ENCODE assay signal across 10 mouse cellular contexts in the genomic region with DNA sequence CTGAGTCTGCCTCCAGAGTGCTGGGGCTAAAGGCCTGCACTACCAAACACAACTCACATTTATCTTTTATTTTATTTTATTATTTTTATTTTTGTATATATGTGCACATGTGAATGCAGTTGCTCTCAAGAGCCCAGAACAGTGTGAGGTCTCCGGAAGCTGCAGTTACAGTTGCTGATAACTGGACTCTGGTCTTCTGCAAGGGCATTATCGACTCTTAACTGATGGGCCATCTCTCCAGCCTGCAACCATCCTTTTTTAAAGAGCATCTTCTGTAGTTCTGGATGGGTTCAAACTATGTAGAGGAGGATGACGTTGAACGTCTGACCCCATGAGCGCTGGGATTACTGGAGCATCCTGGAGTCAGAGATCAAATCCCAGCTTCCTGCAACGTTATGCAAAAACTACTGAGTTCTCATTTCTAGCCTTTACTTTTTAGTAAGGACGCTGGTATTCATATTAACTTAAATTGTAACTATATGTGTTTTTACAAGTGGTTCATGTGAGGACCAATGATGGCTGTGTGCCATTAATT. TPM values are rescaled to one million over a fixed set of nuclear protein-coding genes. Genes with fewer than 3 reads are reported as not detected.
A peak's percentile ranks its signal among the peaks of the same experiment; 100 is the strongest.
DNase-seq lines count a peak whose midpoint lies in the region; ATAC-seq and TF ChIP-seq lines count a peak whose summit lies in the region.
"Had no signal": no experiment of that assay in that cellular context is flagged by ENCODE, and none has a peak within 500 bp of the region (broad histone marks: within the 10 kb centered on the region; RNA-seq: fewer than 3 reads in every experiment).

No protein-coding gene starts in this region.

- peak overlapping the region; percentile 85 for H3K4me2 ChIP-seq in intestine, embryonic 14.5 days (ENCODE audit: low read length)
- H3K4me2 ChIP-seq in intestine, postnatal 0 days (replicated peaks; ENCODE audit: low read depth) = no peak overlapping the region
- peak overlapping the region; percentile 96 for H3K4me2 ChIP-seq in liver, embryonic 12.5 days

- no peaks in the 10 kb centered on the region for H3K9me3 ChIP-seq in intestine, embryonic 14.5 days (ENCODE audit: control insufficient read depth, low read length)
- H3K9me3 ChIP-seq in intestine, postnatal 0 days (ENCODE audit: control insufficient read depth) = no peaks in the 10 kb centered on the region
- H3K9me3 ChIP-seq in liver, embryonic 12.5 days (replicated peaks) = no peaks in the 10 kb centered on the region
- H3K9me3 ChIP-seq: embryonic facial prominence, embryonic 15.5 days; neural tube, embryonic 12.5 days had no signal

- ATAC-seq in intestine, embryonic 14.5 days (replicated peaks; ENCODE audit: low FRiP score, low TSS enrichment, low read depth) = no peak
- ATAC-seq in intestine, postnatal 0 days = no peak
- no peak for ATAC-seq in liver, embryonic 12.5 days

- TF ChIP-seq POLR2A in testis, adult 2 months (IDR thresholded peaks at IDR 0.05; ENCODE audit: control insufficient read depth, low read depth, low read length) = no peak

- no peaks in the 10 kb centered on the region for H3K27me3 ChIP-seq in intestine, embryonic 14.5 days (replicated peaks; ENCODE audit: control insufficient read depth, insufficient read depth, low read length)
- no peaks in the 10 kb centered on the region for H3K27me3 ChIP-seq in intestine, postnatal 0 days (replicated peaks; ENCODE audit: control insufficient read depth, insufficient read depth, low read length)
- no peaks in the 10 kb centered on the region for H3K27me3 ChIP-seq in testis, adult 2 months (ENCODE audit: control insufficient read depth, insufficient read depth, low read length)
- no peaks in the 10 kb centered on the region for H3K27me3 ChIP-seq in liver, embryonic 12.5 days (replicated peaks)
- H3K27me3 ChIP-seq: embryonic facial prominence, embryonic 15.5 days; neural tube, embryonic 12.5 days had no signal

- no peak overlapping the region for H3K9ac ChIP-seq in intestine, embryonic 14.5 days (ENCODE audit: low read length)
- H3K9ac ChIP-seq in intestine, postnatal 0 days (ENCODE audit: low read depth, low read length) = no peak overlapping the region
- H3K9ac ChIP-seq in liver, embryonic 12.5 days = no peak overlapping the region

- DNase-seq in intestine, embryonic 14.5 days (ENCODE audit: low spot score) = no peak
- no peak for DNase-seq in testis, postnatal 14 days (ENCODE audit: low spot score)
- no peak for DNase-seq in urinary bladder, adult 2 months (ENCODE audit: low spot score)
- no peak for DNase-seq in right cerebral cortex, postnatal 36 days (ENCODE audit: low spot score in 2 of 2)
- DNase-seq in embryo, embryonic 11 days = no peak

- H3K27ac ChIP-seq in intestine, embryonic 14.5 days (ENCODE audit: low read depth) = no peak overlapping the region
- H3K27ac ChIP-seq in intestine, postnatal 0 days (ENCODE audit: low read depth, low read length) = no peak overlapping the region
- H3K27ac ChIP-seq in testis, adult 2 months (ENCODE audit: control insufficient read depth, insufficient read depth, low read depth, low read length) = peak overlapping the region; percentile 92
- no peak overlapping the region for H3K27ac ChIP-seq in liver, embryonic 12.5 days

- 73% methylated on average over 7 of the region's 7 CpGs for WGBS in intestine, embryonic 14.5 days
- 67% methylated on average over 7 of the region's 7 CpGs for WGBS in intestine, postnatal 0 days
- WGBS in liver, embryonic 12.5 days (ENCODE audit: insufficient replicate concordance) = 64% methylated on average over 7 of the region's 7 CpGs

- TF ChIP-seq CTCF in intestine, postnatal 0 days (IDR thresholded peaks at IDR 0.05; ENCODE audit: low read depth) = no peak
- no peak for TF ChIP-seq CTCF in testis, adult 2 months (IDR thresholded peaks at IDR 0.05; ENCODE audit: control insufficient read depth, insufficient read depth, insufficient replicate concordance, low read depth, low read length)

- peaks cover 22% of the 10 kb centered on the region for H3K4me1 ChIP-seq in intestine, embryonic 14.5 days (replicated peaks; ENCODE audit: control insufficient read depth, insufficient read depth, low read length)
- H3K4me1 ChIP-seq in intestine, postnatal 0 days (replicated peaks; ENCODE audit: control insufficient read depth, insufficient read depth, low read length) = peaks cover 6% of the 10 kb centered on the region; the same call in 1 of the 2 replicates
- peaks cover 8% of the 10 kb centered on the region for H3K4me1 ChIP-seq in testis, adult 2 months (ENCODE audit: control insufficient read depth, insufficient read depth, low read length)
- peaks cover 44% of the 10 kb centered on the region for H3K4me1 ChIP-seq in liver, embryonic 12.5 days

- no peak overlapping the region for H3K4me3 ChIP-seq in intestine, embryonic 14.5 days (ENCODE audit: low read depth, low read length)
- H3K4me3 ChIP-seq in intestine, postnatal 0 days (ENCODE audit: low read depth, low read length) = no peak overlapping the region
- no peak overlapping the region for H3K4me3 ChIP-seq in testis, adult 2 months (ENCODE audit: control insufficient read depth, low read depth, low read length)
- no peak overlapping the region for H3K4me3 ChIP-seq in liver, embryonic 12.5 days

- peaks cover 23% of the 10 kb centered on the region for H3K36me3 ChIP-seq in intestine, embryonic 14.5 days (ENCODE audit: control insufficient read depth, insufficient read depth, low read length)
- H3K36me3 ChIP-seq in intestine, postnatal 0 days (ENCODE audit: control insufficient read depth, insufficient read depth) = peaks cover 20% of the 10 kb centered on the region
- H3K36me3 ChIP-seq in testis, adult 2 months (ENCODE audit: control insufficient read depth, insufficient read depth, low read length) = no peaks in the 10 kb centered on the region; the same call in 1 of the 2 replicates
- H3K36me3 ChIP-seq in liver, embryonic 12.5 days = peaks cover 28% of the 10 kb centered on the region

RNA-seq across cellular contexts. Expression of a gene that starts 1.2 kb away (rescaled TPM):
- polyA plus RNA-seq in intestine, embryonic 14.5 days (2014; fragmentation: Nextera tagmentation; extraction: Ambion mirVana) = 46.7 and 51.2 TPM in 2 replicates
- polyA plus RNA-seq in intestine, postnatal 0 days (2015; fragmentation: Nextera tagmentation; extraction: Ambion mirVana) = 28.4 and 31.9 TPM in 2 replicates
- polyA plus RNA-seq in testis, adult 2 months (2012; rRNA removed) = 42.5 and 44.5 TPM in 2 replicates
- 32.1 and 33.6 TPM in 2 replicates for polyA plus RNA-seq in liver, embryonic 12.5 days (2016; fragmentation: Nextera tagmentation; extraction: Ambion mirVana)
- polyA plus RNA-seq in urinary bladder, adult 2 months (2012; rRNA removed) = 58.3 and 64.0 TPM in 2 replicates

RNA-seq across cellular contexts. Expression of a gene that starts 26.1 kb away (rescaled TPM):
- polyA plus RNA-seq in intestine, embryonic 14.5 days (2014; fragmentation: Nextera tagmentation; extraction: Ambion mirVana) = 31.8 and 33.3 TPM in 2 replicates
- 37.4 and 38.6 TPM in 2 replicates for polyA plus RNA-seq in intestine, postnatal 0 days (2015; fragmentation: Nextera tagmentation; extraction: Ambion mirVana)
- polyA plus RNA-seq in testis, adult 2 months (2012; rRNA removed) = 108 and 120 TPM in 2 replicates
- polyA plus RNA-seq in liver, embryonic 12.5 days (2016; fragmentation: Nextera tagmentation; extraction: Ambion mirVana) = 24.9 and 26.8 TPM in 2 replicates
- polyA plus RNA-seq in urinary bladder, adult 2 months (2012; rRNA removed) = 60.1 and 67.7 TPM in 2 replicates

RNA-seq across cellular contexts. Expression of a gene that starts 27.4 kb away (rescaled TPM):
- 18.0 and 21.7 TPM in 2 replicates for polyA plus RNA-seq in intestine, embryonic 14.5 days (2014; fragmentation: Nextera tagmentation; extraction: Ambion mirVana)
- 8.2 and 9.8 TPM in 2 replicates for polyA plus RNA-seq in intestine, postnatal 0 days (2015; fragmentation: Nextera tagmentation; extraction: Ambion mirVana)
- polyA plus RNA-seq in testis, adult 2 months (2012; rRNA removed) = 5.5 and 9.4 TPM in 2 replicates
- polyA plus RNA-seq in liver, embryonic 12.5 days (2016; fragmentation: Nextera tagmentation; extraction: Ambion mirVana) = 41.4 and 41.8 TPM in 2 replicates
- 17.3 and 19.6 TPM in 2 replicates for polyA plus RNA-seq in urinary bladder, adult 2 months (2012; rRNA removed)

RNA-seq across cellular contexts. Expression of a gene that starts 34.4 kb away (rescaled TPM):
- polyA plus RNA-seq in intestine, embryonic 14.5 days (2014; fragmentation: Nextera tagmentation; extraction: Ambion mirVana) = 124 and 131 TPM in 2 replicates
- polyA plus RNA-seq in intestine, postnatal 0 days (2015; fragmentation: Nextera tagmentation; extraction: Ambion mirVana) = 73.8 and 81.0 TPM in 2 replicates
- polyA plus RNA-seq in testis, adult 2 months (2012; rRNA removed) = 27.3 and 36.7 TPM in 2 replicates
- 171 and 177 TPM in 2 replicates for polyA plus RNA-seq in liver, embryonic 12.5 days (2016; fragmentation: Nextera tagmentation; extraction: Ambion mirVana)
- 38.2 and 41.2 TPM in 2 replicates for polyA plus RNA-seq in urinary bladder, adult 2 months (2012; rRNA removed)

RNA-seq across cellular contexts. Expression of a gene that starts 52.4 kb away (rescaled TPM):
- polyA plus RNA-seq in intestine, embryonic 14.5 days (2014; fragmentation: Nextera tagmentation; extraction: Ambion mirVana) = 23.2 and 28.8 TPM in 2 replicates
- polyA plus RNA-seq in intestine, postnatal 0 days (2015; fragmentation: Nextera tagmentation; extraction: Ambion mirVana) = 29.4 and 29.7 TPM in 2 replicates
- 24.6 and 31.8 TPM in 2 replicates for polyA plus RNA-seq in testis, adult 2 months (2012; rRNA removed)
- polyA plus RNA-seq in liver, embryonic 12.5 days (2016; fragmentation: Nextera tagmentation; extraction: Ambion mirVana) = 25.8 and 27.7 TPM in 2 replicates
- polyA plus RNA-seq in urinary bladder, adult 2 months (2012; rRNA removed) = 19.9 and 22.0 TPM in 2 replicates
